Mouse (Mus musculus): ENCODE measurements around the gene Evx2. TPM values are rescaled to one million over a fixed set of nuclear protein-coding genes. Genes with fewer than 3 reads are reported as not detected.
A peak's percentile ranks its signal among the peaks of the same experiment; 100 is the strongest.

The Evx2 gene
- polyA plus RNA-seq, 1 experiment from 2014 or later = not detected

- H3K27ac ChIP-seq (replicated peaks) = no peak overlapping the region
- 2% methylated on average over 27 of the region's 27 CpGs for WGBS (ENCODE audit: insufficient replicate concordance)
- no peaks in the 10 kb centered on the region for H3K9me3 ChIP-seq (replicated peaks)
- H3K9ac ChIP-seq = no peak overlapping the region
- H3K36me3 ChIP-seq (replicated peaks) = no peaks in the 10 kb centered on the region
- H3K4me1 ChIP-seq (replicated peaks) = peaks cover 5% of the 10 kb centered on the region
- H3K27me3 ChIP-seq = peaks cover 99% of the 10 kb centered on the region
- H3K4me2 ChIP-seq = no peak overlapping the region
- ATAC-seq (ENCODE audit: insufficient read depth) = no peak
- no peak overlapping the region for H3K4me3 ChIP-seq (replicated peaks)
Observed at GRCm38 (mm10) chr2:74686988-74687697, 27.8 kb upstream of the Evx2 start.

DNA sequence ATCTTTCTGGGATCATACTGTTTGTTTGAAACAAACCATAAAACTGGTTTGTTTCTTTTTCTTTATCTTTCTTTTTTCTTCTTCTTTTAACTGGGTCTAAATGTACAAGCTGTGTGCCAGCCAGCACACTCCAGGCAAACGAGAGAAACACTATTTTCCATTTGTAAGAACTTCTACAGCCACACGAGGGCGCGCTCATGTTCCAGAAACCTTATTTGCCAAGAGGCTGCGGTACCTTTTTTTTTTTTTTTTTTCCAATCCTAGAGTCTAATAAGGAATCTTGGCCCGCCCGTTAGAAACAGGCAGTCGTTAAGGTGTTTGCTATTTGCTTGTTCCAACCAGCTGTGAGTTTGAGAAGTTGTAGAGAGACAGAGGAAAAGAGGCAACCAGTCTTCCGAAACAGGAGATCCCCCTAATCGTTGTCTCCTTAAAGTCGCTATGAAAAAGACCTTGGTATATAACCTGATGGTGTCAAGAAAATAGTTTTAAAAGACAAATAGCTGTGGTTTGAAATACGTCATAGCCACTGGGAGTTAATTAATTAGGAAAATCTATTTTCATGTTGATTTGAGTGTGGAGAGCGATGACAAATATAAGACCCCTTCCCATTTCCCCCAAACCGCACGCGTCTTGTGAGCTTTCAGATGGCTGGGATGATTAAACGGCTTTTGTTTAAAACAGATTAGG lies 27.1 kb upstream of the Evx2 start:
- H3K9ac ChIP-seq = no peak overlapping the region
- H3K4me1 ChIP-seq (replicated peaks) = peaks cover 9% of the 10 kb centered on the region
- H3K9me3 ChIP-seq (replicated peaks) = no peaks in the 10 kb centered on the region
- no peaks in the 10 kb centered on the region for H3K36me3 ChIP-seq (replicated peaks)
- H3K4me3 ChIP-seq (replicated peaks) = no peak overlapping the region
- no peak overlapping the region for H3K4me2 ChIP-seq
- 5% methylated on average over 17 of the region's 17 CpGs for WGBS (ENCODE audit: insufficient replicate concordance)
- H3K27ac ChIP-seq (replicated peaks) = no peak overlapping the region
- ATAC-seq (ENCODE audit: insufficient read depth) = no peak
- H3K27me3 ChIP-seq = peaks cover 99% of the 10 kb centered on the region

- H3K4me2 ChIP-seq = no peak overlapping the region
- ATAC-seq (ENCODE audit: insufficient read depth) = no peak
- H3K36me3 ChIP-seq (replicated peaks) = no peaks in the 10 kb centered on the region
- H3K4me3 ChIP-seq (replicated peaks) = no peak overlapping the region
- peaks cover 9% of the 10 kb centered on the region for H3K4me1 ChIP-seq (replicated peaks)
- no peak overlapping the region for H3K27ac ChIP-seq (replicated peaks)
- peaks cover 99% of the 10 kb centered on the region for H3K27me3 ChIP-seq
- 9% methylated on average over 4 of the region's 4 CpGs for WGBS (ENCODE audit: insufficient replicate concordance)
- H3K9ac ChIP-seq = no peak overlapping the region
- no peaks in the 10 kb centered on the region for H3K9me3 ChIP-seq (replicated peaks)
Observed at GRCm38 (mm10) chr2:74685059-74685603, 25.8 kb upstream of the Evx2 start.

GRCm38 (mm10) chr2:74684106-74684505 lies 24.7 kb upstream of the Evx2 start:
- WGBS (ENCODE audit: insufficient replicate concordance) = under 1% methylated on average over 12 of the region's 12 CpGs
- H3K36me3 ChIP-seq (replicated peaks) = no peaks in the 10 kb centered on the region
- H3K4me3 ChIP-seq (replicated peaks) = no peak overlapping the region
- H3K9me3 ChIP-seq (replicated peaks) = no peaks in the 10 kb centered on the region
- H3K27ac ChIP-seq (replicated peaks) = no peak overlapping the region
- H3K4me2 ChIP-seq = no peak overlapping the region
- ATAC-seq (ENCODE audit: insufficient read depth) = no peak
- peaks cover 99% of the 10 kb centered on the region for H3K27me3 ChIP-seq
- peaks cover 9% of the 10 kb centered on the region for H3K4me1 ChIP-seq (replicated peaks)
- H3K9ac ChIP-seq = no peak overlapping the region

GRCm38 (mm10) chr2:74683471-74683951 lies 24.2 kb upstream of the Evx2 start:
- Histone ChIP-seq H3K27ac (replicated peaks) (no peak overlapping the region), H3K27me3 (peaks cover 99% of the 10 kb centered on the region), H3K4me3 (replicated peaks) (no peak overlapping the region), H3K9ac (no peak overlapping the region), H3K36me3 (replicated peaks) (no peaks in the 10 kb centered on the region), H3K4me1 (replicated peaks) (peaks cover 9% of the 10 kb centered on the region), H3K9me3 (replicated peaks) (no peaks in the 10 kb centered on the region), H3K4me2 (no peak overlapping the region)
- no peak for ATAC-seq (ENCODE audit: insufficient read depth)
- 2% methylated on average over 18 of the region's 18 CpGs for WGBS (ENCODE audit: insufficient replicate concordance)

DNA sequence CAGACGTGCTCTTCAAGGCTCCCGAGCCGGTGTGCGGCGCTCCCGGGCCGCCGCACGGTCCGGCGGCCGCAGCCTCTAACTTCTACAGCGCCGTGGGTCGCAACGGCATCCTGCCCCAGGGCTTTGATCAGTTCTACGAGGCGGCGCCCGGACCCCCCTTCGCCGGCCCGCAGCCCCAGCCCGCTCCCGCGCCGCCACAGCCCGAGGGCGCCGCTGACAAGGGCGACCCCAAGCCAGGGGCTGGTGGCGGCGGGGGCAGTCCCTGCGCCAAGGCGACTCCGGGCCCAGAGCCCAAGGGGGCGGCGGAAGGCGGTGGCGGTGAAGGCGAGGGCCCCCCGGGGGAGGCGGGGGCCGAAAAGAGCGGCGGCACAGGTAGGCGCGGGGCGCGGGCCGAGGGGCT lies 23.4 kb upstream of the Evx2 start:
- Histone ChIP-seq H3K27me3 (peaks cover 99% of the 10 kb centered on the region), H3K4me2 (peak overlapping the region; percentile 25), H3K4me3 (replicated peaks) (no peak overlapping the region), H3K9ac (no peak overlapping the region), H3K27ac (replicated peaks) (no peak overlapping the region), H3K4me1 (replicated peaks) (peaks cover 9% of the 10 kb centered on the region), H3K9me3 (replicated peaks) (no peaks in the 10 kb centered on the region), H3K36me3 (replicated peaks) (no peaks in the 10 kb centered on the region)
- WGBS (ENCODE audit: insufficient replicate concordance) = 1% methylated on average over 50 of the region's 51 CpGs
- ATAC-seq (ENCODE audit: insufficient read depth) = no peak

DNA sequence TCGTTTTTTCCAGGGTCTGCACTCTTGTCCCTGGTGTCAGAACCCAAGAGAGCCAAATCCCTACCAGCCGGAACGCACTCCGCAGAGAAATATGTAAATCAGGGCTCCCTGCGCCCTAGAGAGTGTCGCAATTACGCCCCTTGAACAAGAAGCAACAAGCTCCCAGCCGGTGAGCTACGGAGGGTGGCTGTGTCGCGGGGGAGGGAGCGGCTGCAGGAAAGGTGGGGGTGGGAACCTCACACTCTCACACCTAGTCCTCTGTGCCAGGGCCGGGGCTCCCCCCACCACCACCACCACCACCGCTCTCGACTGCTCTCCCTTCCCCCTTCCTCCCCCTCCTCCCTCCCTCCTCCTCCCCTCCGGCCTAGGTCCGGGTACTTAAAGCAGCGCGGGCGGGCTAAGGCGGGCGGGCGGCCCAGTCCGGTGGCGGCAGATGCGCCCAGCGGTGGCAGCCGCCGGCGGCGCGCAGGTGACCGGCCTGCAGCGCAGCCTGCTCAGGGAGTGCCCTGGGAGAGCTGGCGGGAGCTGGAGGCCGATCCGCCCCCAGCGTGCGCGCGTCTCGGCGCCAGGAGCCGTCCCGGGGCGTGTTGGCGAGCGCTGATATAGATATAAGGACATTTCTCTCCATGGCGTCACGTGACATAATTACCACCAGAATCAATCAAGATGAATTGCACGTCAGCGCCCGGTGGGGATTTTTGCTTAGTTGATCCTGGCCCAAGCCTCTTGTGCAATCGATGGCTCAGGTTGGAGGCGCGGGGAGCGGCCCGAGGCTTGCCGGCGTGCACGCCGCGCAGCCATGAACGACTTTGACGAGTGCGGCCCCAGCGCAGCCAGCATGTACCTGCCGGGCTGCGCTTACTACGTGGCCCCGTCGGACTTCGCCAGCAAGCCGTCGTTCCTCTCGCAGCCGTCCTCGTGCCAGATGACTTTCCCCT lies 22.5 kb upstream of the Evx2 start:
- Histone ChIP-seq H3K4me1 (replicated peaks) (peaks cover 9% of the 10 kb centered on the region), H3K27me3 (peaks cover 99% of the 10 kb centered on the region), H3K4me2 (peak overlapping the region; percentile 25; the same call in 1 of the 2 replicates), H3K9me3 (replicated peaks) (no peaks in the 10 kb centered on the region), H3K36me3 (replicated peaks) (no peaks in the 10 kb centered on the region), H3K27ac (replicated peaks) (no peak overlapping the region), H3K4me3 (replicated peaks) (no peak overlapping the region; the same call in 1 of the 2 replicates), H3K9ac (no peak overlapping the region)
- ATAC-seq (ENCODE audit: insufficient read depth) = no peak
- WGBS (ENCODE audit: insufficient replicate concordance) = 2% methylated on average over 75 of the region's 78 CpGs

- 2% methylated on average over 21 of the region's 21 CpGs for WGBS (ENCODE audit: insufficient replicate concordance)
- H3K27ac ChIP-seq (replicated peaks) = no peak overlapping the region
- peaks cover 9% of the 10 kb centered on the region for H3K4me1 ChIP-seq (replicated peaks)
- no peak overlapping the region for H3K4me2 ChIP-seq
- H3K9ac ChIP-seq = no peak overlapping the region
- H3K9me3 ChIP-seq (replicated peaks) = no peaks in the 10 kb centered on the region
- H3K4me3 ChIP-seq (replicated peaks) = no peak overlapping the region
- ATAC-seq (ENCODE audit: insufficient read depth) = no peak
- H3K27me3 ChIP-seq = peaks cover 100% of the 10 kb centered on the region
- H3K36me3 ChIP-seq (replicated peaks) = no peaks in the 10 kb centered on the region
Observed at GRCm38 (mm10) chr2:74680561-74681398, 21.4 kb upstream of the Evx2 start.

DNA sequence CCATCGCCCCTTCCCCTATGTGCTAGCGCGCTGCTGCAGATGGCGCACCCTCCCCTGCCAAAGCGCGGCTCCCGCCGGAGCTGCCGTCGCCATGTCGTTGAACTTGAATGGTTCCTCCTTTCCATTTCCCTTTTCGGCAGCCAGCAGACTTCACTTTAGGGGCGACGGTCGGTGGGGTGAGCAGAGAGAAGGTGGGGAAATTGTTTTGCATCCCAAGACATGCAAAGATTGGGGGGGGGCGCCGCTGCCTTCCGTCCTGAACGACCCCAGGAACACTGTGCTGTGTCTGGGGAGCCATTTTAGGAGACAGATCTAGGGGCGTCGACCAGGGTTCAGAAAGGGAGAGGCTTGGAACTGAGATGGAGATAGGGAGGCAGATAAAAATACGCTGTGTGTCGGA lies 20.6 kb upstream of the Evx2 start:
- Histone ChIP-seq H3K36me3 (replicated peaks) (no peaks in the 10 kb centered on the region), H3K27ac (replicated peaks) (no peak overlapping the region), H3K4me3 (replicated peaks) (no peak overlapping the region), H3K9me3 (replicated peaks) (no peaks in the 10 kb centered on the region), H3K9ac (no peak overlapping the region), H3K4me1 (replicated peaks) (peaks cover 9% of the 10 kb centered on the region), H3K27me3 (peaks cover 100% of the 10 kb centered on the region), H3K4me2 (no peak overlapping the region)
- no peak for ATAC-seq (ENCODE audit: insufficient read depth)
- WGBS (ENCODE audit: insufficient replicate concordance) = 1% methylated on average over 23 of the region's 23 CpGs

- H3K36me3 ChIP-seq (replicated peaks) = no peaks in the 10 kb centered on the region
- no peak overlapping the region for H3K4me2 ChIP-seq
- H3K4me1 ChIP-seq (replicated peaks) = peaks cover 9% of the 10 kb centered on the region
- H3K27ac ChIP-seq (replicated peaks) = no peak overlapping the region
- peaks cover 100% of the 10 kb centered on the region for H3K27me3 ChIP-seq
- H3K9me3 ChIP-seq (replicated peaks) = no peaks in the 10 kb centered on the region
- no peak for ATAC-seq (ENCODE audit: insufficient read depth)
- no peak overlapping the region for H3K4me3 ChIP-seq (replicated peaks)
- under 1% methylated on average over 26 of the region's 26 CpGs for WGBS (ENCODE audit: insufficient replicate concordance)
- no peak overlapping the region for H3K9ac ChIP-seq
Observed at GRCm38 (mm10) chr2:74679596-74679971, 20.2 kb upstream of the Evx2 start.

Data from liver, embryonic 15.5 days (tissue).